ENCODE assay signal across 26 mouse cellular contexts in genomic region chr6:6917334-6917733, GRCm38 (mm10). TPM values are rescaled to one million over a fixed set of nuclear protein-coding genes. Genes with fewer than 3 reads are reported as not detected.
DNase-seq lines count a peak whose midpoint lies in the region; ATAC-seq and TF ChIP-seq lines count a peak whose summit lies in the region.
"Had no signal": no experiment of that assay in that cellular context is flagged by ENCODE, and none has a peak within 500 bp of the region (broad histone marks: within the 10 kb centered on the region; RNA-seq: fewer than 3 reads in every experiment).

No protein-coding gene starts in this region.

- H3K27me3 ChIP-seq in CH12.LX (replicated peaks) (no peaks in the 10 kb centered on the region), MEL (ENCODE audit: control insufficient read depth in 1 of 2, insufficient read depth in 2 of 2, low read length in 2 of 2) (no peaks in the 10 kb centered on the region; a peak in 1 of 4 replicates)
- H3K27me3 ChIP-seq in midbrain, embryonic 14.5 days (ENCODE audit: control insufficient read depth, insufficient read depth, low read length): no peaks in the 10 kb centered on the region

- TF ChIP-seq EP300 in CH12.LX (IDR thresholded peaks at IDR 0.05; ENCODE audit: low read length) (no peak), MEL (IDR thresholded peaks at IDR 0.05; ENCODE audit: low read depth in 1 of 2, low read length in 2 of 2) (no peak)

- DNase-seq in heart, adult 11 months: peak; percentile 34
- no peak for DNase-seq in heart, adult 9 months (ENCODE audit: low spot score in 2 of 2)
- no peak for DNase-seq in CH12.LX (ENCODE audit: extremely low read depth)
- DNase-seq in ES-E14 (ENCODE audit: low read depth, low spot score): no peak
- no peak for DNase-seq in MEL (ENCODE audit: low read depth, low spot score)
- DNase-seq in midbrain, embryonic 14.5 days: no peak
- no peak for DNase-seq in left cerebral cortex, postnatal 25 days (ENCODE audit: low spot score in 2 of 2)
- DNase-seq in gastrocnemius, postnatal 36 days: no peak
- DNase-seq: adrenal gland, adult 2 months; adrenal gland, adult 8-10 months; adrenal gland, postnatal 10 days; adrenal gland, postnatal 14 days; adrenal gland, postnatal 25 days; adrenal gland, postnatal 36 days; B cell, adult 2 months; cerebellum, adult 11 months; cerebellum, adult 11-12 months; cerebellum, adult 18-20 months; cerebellum, adult 2 months; cerebellum, adult 8-10 months had no signal

- no peak overlapping the region for H3K4me2 ChIP-seq in CH12.LX (ENCODE audit: insufficient read depth, low read depth, poor library complexity, severe bottlenecking)
- no peak overlapping the region for H3K4me2 ChIP-seq in midbrain, embryonic 14.5 days (ENCODE audit: low read length)

- H3K4me1 ChIP-seq in CH12.LX (ENCODE audit: control insufficient read depth in 1 of 2, insufficient read depth in 2 of 2): peaks cover 0 to 5% of the 10 kb centered on the region in 2 experiments; a peak in 2 of 4 replicates
- no peaks in the 10 kb centered on the region for H3K4me1 ChIP-seq in ES-E14 (ENCODE audit: control insufficient read depth in 2 of 2, insufficient read depth in 2 of 2, low read length in 2 of 2, poor library complexity in 1 of 2)
- peaks cover 0 to 5% of the 10 kb centered on the region in 2 experiments; a peak in 2 of 4 replicates for H3K4me1 ChIP-seq in MEL (ENCODE audit: control insufficient read depth in 1 of 2, insufficient read depth in 2 of 2, low read length in 2 of 2)
- no peaks in the 10 kb centered on the region for H3K4me1 ChIP-seq in midbrain, embryonic 14.5 days (ENCODE audit: control insufficient read depth, insufficient read depth, low read length)

- in situ Hi-C loops in CH12.LX (cut with MboI; ENCODE audit: low pct_ligation_motif_present, low pct_unique_long_range_greater_than_20kb, low sequenced_read_pairs): no loop called here
- in situ Hi-C loops in ES-E14 (cut with MboI; ENCODE audit: low sequenced_read_pairs in 2 of 2, unreplicated experiment in 2 of 2): no loop called here

- H3K79me2 ChIP-seq in CH12.LX (replicated peaks; ENCODE audit: control insufficient read depth, extremely low read depth, insufficient read depth, poor library complexity, severe bottlenecking): no peaks in the 10 kb centered on the region
- no peaks in the 10 kb centered on the region for H3K79me2 ChIP-seq in MEL (ENCODE audit: control insufficient read depth, insufficient read depth, low read length, poor library complexity)

- H3K36me3 ChIP-seq in CH12.LX (replicated peaks in 1 of 2; ENCODE audit: control insufficient read depth in 1 of 2, insufficient read depth in 1 of 2, low read length in 1 of 2): no peaks in the 10 kb centered on the region
- no peaks in the 10 kb centered on the region for H3K36me3 ChIP-seq in ES-E14 (ENCODE audit: control insufficient read depth, insufficient read depth, low read length, poor library complexity, severe bottlenecking)
- H3K36me3 ChIP-seq in MEL (ENCODE audit: control insufficient read depth in 1 of 2, insufficient read depth in 2 of 2, low read length in 2 of 2): no peaks in the 10 kb centered on the region
- no peaks in the 10 kb centered on the region for H3K36me3 ChIP-seq in midbrain, embryonic 14.5 days (ENCODE audit: control insufficient read depth, insufficient read depth, low read length)
- H3K36me3 ChIP-seq: G1E had no signal

- no peak for ATAC-seq in midbrain, embryonic 14.5 days (ENCODE audit: low FRiP score, low TSS enrichment)
- ATAC-seq: activated CD4-positive, CD25-positive, alpha-beta regulatory T cell, adult 4 months; CD4-positive, CD25-positive, alpha-beta regulatory T cell, adult 4 months; Patski had no signal

- no peak for TF ChIP-seq POLR2A in CH12.LX (IDR thresholded peaks at IDR 0.05; ENCODE audit: low read depth, low read length)
- TF ChIP-seq POLR2A in MEL (IDR thresholded peaks at IDR 0.05; ENCODE audit: control insufficient read depth in 1 of 2, insufficient read depth in 1 of 2, low read depth in 1 of 2, low read length in 2 of 2, poor library complexity in 1 of 2): no peak

- H3K4me3 ChIP-seq in CH12.LX (replicated peaks in 1 of 3; ENCODE audit: low read depth in 2 of 3, low read length in 2 of 3, poor library complexity in 1 of 3): no peak overlapping the region
- H3K4me3 ChIP-seq in ES-E14 (ENCODE audit: insufficient read depth in 1 of 2, low read depth in 1 of 2, low read length in 2 of 2, poor library complexity in 1 of 2, severe bottlenecking in 1 of 2): no peak overlapping the region
- no peak overlapping the region for H3K4me3 ChIP-seq in MEL (ENCODE audit: control insufficient read depth in 1 of 2, insufficient read depth in 1 of 2, low read depth in 2 of 2, low read length in 2 of 2)
- H3K4me3 ChIP-seq in midbrain, embryonic 14.5 days (replicated peaks; ENCODE audit: low read depth, low read length): no peak overlapping the region

- dilution Hi-C loops in CH12.LX (cut with MboI; ENCODE audit: extremely low pct_ligation_motif_present, extremely low pct_unique_long_range_greater_than_20kb, low sequenced_read_pairs): no loop called here

- intact Hi-C loops in left cerebral cortex, postnatal 25 days (cut with DNase I): loop anchor here (10.0 kb wide), 1 partner anchor 1273 kb away; no protein-coding TSS in a partner anchor
- intact Hi-C loops in gastrocnemius, postnatal 36 days (cut with DNase I): loop anchor here (10.0 kb wide), 1 partner anchor 1063 kb away; no protein-coding TSS in a partner anchor

- TF ChIP-seq CTCF in CH12.LX (conservative IDR thresholded peaks at IDR 0.05 in 1 of 2, IDR thresholded peaks at IDR 0.05 in 1 of 2; ENCODE audit: low read depth in 2 of 2, low read length in 2 of 2) (no peak), MEL (IDR thresholded peaks at IDR 0.05 in 2 of 3, conservative IDR thresholded peaks at IDR 0.05 in 1 of 3; ENCODE audit: control insufficient read depth in 1 of 3, insufficient read depth in 1 of 3, low read depth in 2 of 3, low read length in 3 of 3, poor library complexity in 1 of 3, severe bottlenecking in 1 of 3) (no peak)

- no peak overlapping the region for H3K9ac ChIP-seq in CH12.LX (ENCODE audit: insufficient read depth, low read depth)
- H3K9ac ChIP-seq in ES-E14 (ENCODE audit: insufficient read depth, low read depth, low read length, poor library complexity, severe bottlenecking): no peak overlapping the region
- H3K9ac ChIP-seq in MEL (ENCODE audit: control insufficient read depth, low read depth, low read length, poor library complexity, severe bottlenecking): no peak overlapping the region
- no peak overlapping the region for H3K9ac ChIP-seq in midbrain, embryonic 14.5 days (replicated peaks; ENCODE audit: low read length)

- H3K27ac ChIP-seq in CH12.LX (ENCODE audit: insufficient read depth, low read depth): no peak overlapping the region
- no peak overlapping the region for H3K27ac ChIP-seq in ES-E14 (ENCODE audit: insufficient read depth, low read depth, low read length, poor library complexity, severe bottlenecking)
- no peak overlapping the region for H3K27ac ChIP-seq in MEL (ENCODE audit: control insufficient read depth, low read depth, low read length)
- no peak overlapping the region for H3K27ac ChIP-seq in midbrain, embryonic 14.5 days (replicated peaks; ENCODE audit: low read depth, low read length)

- WGBS in midbrain, embryonic 14.5 days: 92% methylated on average over 4 of the region's 4 CpGs

- no peak for TF ChIP-seq RAD21 in CH12.LX (IDR thresholded peaks at IDR 0.05; ENCODE audit: low read depth, low read length)
- TF ChIP-seq RAD21 in MEL (IDR thresholded peaks at IDR 0.05; ENCODE audit: low read depth, low read length): no peak

- no peaks in the 10 kb centered on the region for H3K9me3 ChIP-seq in CH12.LX (replicated peaks; ENCODE audit: low read length)
- H3K9me3 ChIP-seq in ES-E14 (ENCODE audit: control insufficient read depth, insufficient read depth, low read depth, low read length): no peaks in the 10 kb centered on the region
- no peaks in the 10 kb centered on the region for H3K9me3 ChIP-seq in MEL (replicated peaks; ENCODE audit: insufficient read depth, low read length)
- no peaks in the 10 kb centered on the region for H3K9me3 ChIP-seq in midbrain, embryonic 14.5 days (ENCODE audit: control insufficient read depth, low read length)
- H3K9me3 ChIP-seq: G1E had no signal

TF ChIP-seq in ES-E14, 5 proteins besides CTCF, POLR2A, EP300 and RAD21 (continues in another document):
- peak; percentile 81 for TF ChIP-seq MAFK (IDR thresholded peaks at IDR 0.05; ENCODE audit: insufficient read depth, low read depth, low read length)

RNA-seq across cellular contexts. Expression of gene Dlx5, which starts 35.4 kb away (rescaled TPM):
- total RNA-seq in CH12.LX (2012; rRNA removed) (not detected in 2 replicates), CH12.LX (2014; rRNA removed) (not detected in 2 replicates), ES-E14 (2012; rRNA removed) (not detected in 2 replicates), MEL (2012; rRNA removed) (not detected in 2 replicates)
- polyA plus RNA-seq in CH12.LX (2012; ENCODE audit: insufficient read length, low read depth) (not detected in 2 replicates), MEL (2012; ENCODE audit: insufficient read depth in 1 of 2, insufficient read length in 2 of 2, low read depth in 1 of 2, low replicate concordance in 2 of 2, missing spikeins in 1 of 2) (not detected)
- polyA plus RNA-seq in midbrain, embryonic 14.5 days (2014; fragmentation: Nextera tagmentation; extraction: Ambion mirVana): 0.26 and 0.82 TPM in 2 replicates
- total RNA-seq in left cerebral cortex, postnatal 25 days (2021): 1 to 10 TPM; 6.5 to 9.1 TPM
- total RNA-seq in gastrocnemius, postnatal 36 days (2021): not detected
- total RNA-seq: adrenal gland, postnatal 25 days; G1E had no signal
- polyA plus RNA-seq: activated CD4-positive, CD25-positive, alpha-beta regulatory T cell, adult 4 months; C2C12; CD4-positive, CD25-positive, alpha-beta regulatory T cell, adult 4 months; cerebellum, adult 2 months; G1E had no signal

RNA-seq across cellular contexts. Expression of gene Sdhaf3, which starts 38.5 kb away (rescaled TPM):
- 5.9 and 6.0 TPM in 2 replicates for total RNA-seq in CH12.LX (2012; rRNA removed)
- total RNA-seq in CH12.LX (2014; rRNA removed): 11.6 and 12.8 TPM in 2 replicates
- 8.8 and 10.0 TPM in 2 replicates for polyA plus RNA-seq in CH12.LX (2012; ENCODE audit: insufficient read length, low read depth)
- total RNA-seq in ES-E14 (2012; rRNA removed): 2.6 and 3.3 TPM in 2 replicates
- 6.1 and 6.6 TPM in 2 replicates for total RNA-seq in MEL (2012; rRNA removed)
- polyA plus RNA-seq in MEL (2012; ENCODE audit: insufficient read depth in 1 of 2, insufficient read length in 2 of 2, low read depth in 1 of 2, low replicate concordance in 2 of 2, missing spikeins in 1 of 2): 10 to 100 TPM in 1 of 2 experiments, 1 to 10 TPM in 1; 7.5 to 44.7 TPM
- 7.1 and 7.3 TPM in 2 replicates for polyA plus RNA-seq in midbrain, embryonic 14.5 days (2014; fragmentation: Nextera tagmentation; extraction: Ambion mirVana)
- total RNA-seq in left cerebral cortex, postnatal 25 days (2021): 1 to 10 TPM; 6.0 to 6.2 TPM
- total RNA-seq in gastrocnemius, postnatal 36 days (2021): 1 to 10 TPM; 4.2 to 4.8 TPM

RNA-seq across cellular contexts. Expression of gene Dlx6, which starts 54.2 kb away (rescaled TPM):
- total RNA-seq in CH12.LX (2012; rRNA removed) (not detected in 2 replicates), CH12.LX (2014; rRNA removed) (not detected in 2 replicates), ES-E14 (2012; rRNA removed) (0.21 TPM in 1 of 2 replicates, not detected in the other), MEL (2012; rRNA removed) (not detected in 2 replicates)
- polyA plus RNA-seq in CH12.LX (2012; ENCODE audit: insufficient read length, low read depth) (not detected in 2 replicates), MEL (2012; ENCODE audit: insufficient read depth in 1 of 2, insufficient read length in 2 of 2, low read depth in 1 of 2, low replicate concordance in 2 of 2, missing spikeins in 1 of 2) (not detected)
- polyA plus RNA-seq in midbrain, embryonic 14.5 days (2014; fragmentation: Nextera tagmentation; extraction: Ambion mirVana): not detected in 2 replicates
- total RNA-seq in left cerebral cortex, postnatal 25 days (2021): 10 to 100 TPM in 1 of 2 experiments, 1 to 10 TPM in 1; 7.3 to 21.3 TPM
- total RNA-seq in gastrocnemius, postnatal 36 days (2021): not detected
- total RNA-seq: adrenal gland, adult 18-20 months; adrenal gland, adult 2 months; adrenal gland, postnatal 14 days; adrenal gland, postnatal 36 days had no signal
- polyA plus RNA-seq: activated CD4-positive, CD25-positive, alpha-beta regulatory T cell, adult 4 months; adrenal gland, adult 2 months; C2C12; CD4-positive, CD25-positive, alpha-beta regulatory T cell, adult 4 months; cerebellum, adult 2 months; G1E had no signal
